Comparison of ENCODE assay signal across 27 mouse cellular contexts in the genomic region with DNA sequence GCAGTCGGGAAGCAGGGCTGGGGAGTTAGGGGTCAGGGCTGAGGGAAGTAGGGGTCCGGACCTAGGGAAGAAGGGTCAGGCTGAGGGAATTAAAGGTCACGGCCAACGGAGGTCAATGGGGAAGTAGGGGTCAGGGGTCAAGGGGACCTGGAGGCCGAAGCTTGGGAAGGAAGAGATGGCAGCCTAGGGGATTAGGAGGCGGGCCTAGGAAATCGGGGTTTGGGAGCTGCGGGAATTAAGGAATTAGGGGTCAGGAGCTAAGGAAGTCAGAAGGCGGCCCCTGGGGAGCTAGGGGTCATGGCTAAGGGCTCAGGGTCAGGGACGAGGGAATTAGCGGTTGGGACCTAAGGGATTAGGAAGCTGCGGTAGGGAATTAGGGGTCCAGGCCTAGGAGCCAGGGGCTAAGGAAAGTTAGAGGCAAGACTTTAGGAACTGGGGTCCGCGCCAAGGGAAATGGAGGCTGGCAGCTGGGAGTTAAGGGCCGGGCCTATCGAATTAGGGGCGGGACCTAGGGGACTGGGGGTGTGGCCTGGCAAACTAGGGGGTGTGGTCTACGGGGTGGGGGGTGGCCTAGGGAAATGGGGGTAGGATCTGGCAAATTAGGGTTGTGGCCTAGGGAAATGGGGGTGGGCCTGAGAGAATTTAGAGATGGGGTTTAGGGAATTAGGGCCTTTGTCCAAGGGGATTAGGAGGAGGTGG. TPM values are rescaled to one million over a fixed set of nuclear protein-coding genes. Genes with fewer than 3 reads are reported as not detected.
A peak's percentile ranks its signal among the peaks of the same experiment; 100 is the strongest.
DNase-seq lines count a peak whose midpoint lies in the region; ATAC-seq and TF ChIP-seq lines count a peak whose summit lies in the region.
"Had no signal": no experiment of that assay in that cellular context is flagged by ENCODE, and none has a peak within 500 bp of the region (broad histone marks: within the 10 kb centered on the region; RNA-seq: fewer than 3 reads in every experiment).

No protein-coding gene starts in this region.

- no peaks in the 10 kb centered on the region for H3K36me3 ChIP-seq in heart, embryonic 12.5 days
- H3K36me3 ChIP-seq in ES-E14 (ENCODE audit: control insufficient read depth, insufficient read depth, low read length, poor library complexity, severe bottlenecking), result no peaks in the 10 kb centered on the region
- H3K36me3 ChIP-seq in testis, adult 2 months (ENCODE audit: control insufficient read depth, insufficient read depth, low read length), result peaks cover 1% of the 10 kb centered on the region; the same call in 1 of the 2 replicates
- H3K36me3 ChIP-seq: forebrain, embryonic 15.5 days; hindbrain, embryonic 13.5 days; limb, embryonic 13.5 days; neural tube, embryonic 13.5 days had no signal

- DNase-seq in heart, postnatal 4 days, result no peak
- peak; percentile 21 to 56 for DNase-seq in kidney, postnatal 36 days
- DNase-seq in kidney, postnatal 10 days, result no peak
- DNase-seq in ES-E14 (ENCODE audit: low read depth, low spot score) (peak; percentile 30), liver (no peak)
- DNase-seq: cerebellum, adult 9-10 months; gastrocnemius, postnatal 25 days; heart, postnatal 14 days; layer of hippocampus, postnatal 36 days; spleen, adult 18-20 months; thymus, postnatal 14 days had no signal

- no peaks in the 10 kb centered on the region for H3K27me3 ChIP-seq in heart, embryonic 12.5 days (replicated peaks)
- H3K27me3 ChIP-seq in testis, adult 2 months (ENCODE audit: control insufficient read depth, insufficient read depth, low read length), result no peaks in the 10 kb centered on the region
- H3K27me3 ChIP-seq: forebrain, embryonic 15.5 days; hindbrain, embryonic 13.5 days; limb, embryonic 13.5 days; neural tube, embryonic 13.5 days; Patski had no signal

- H3K9me3 ChIP-seq in heart, embryonic 12.5 days (replicated peaks), result no peaks in the 10 kb centered on the region
- no peaks in the 10 kb centered on the region for H3K9me3 ChIP-seq in ES-E14 (ENCODE audit: control insufficient read depth, insufficient read depth, low read depth, low read length)
- H3K9me3 ChIP-seq: forebrain, embryonic 15.5 days; hindbrain, embryonic 13.5 days; limb, embryonic 13.5 days; neural tube, embryonic 13.5 days had no signal

- H3K4me1 ChIP-seq in heart, embryonic 12.5 days (replicated peaks), result no peaks in the 10 kb centered on the region
- peaks cover 0 to 3% of the 10 kb centered on the region in 2 experiments; a peak in 2 of 4 replicates for H3K4me1 ChIP-seq in ES-E14 (ENCODE audit: control insufficient read depth in 2 of 2, insufficient read depth in 2 of 2, low read length in 2 of 2, poor library complexity in 1 of 2)
- H3K4me1 ChIP-seq in testis, adult 2 months (ENCODE audit: control insufficient read depth, insufficient read depth, low read length), result peaks cover 3% of the 10 kb centered on the region
- H3K4me1 ChIP-seq: forebrain, embryonic 15.5 days; hindbrain, embryonic 13.5 days; neural tube, embryonic 13.5 days had no signal

- TF ChIP-seq CTCF in testis, adult 2 months (IDR thresholded peaks at IDR 0.05; ENCODE audit: control insufficient read depth, insufficient read depth, insufficient replicate concordance, low read depth, low read length), result no peak

- 0 out of 2 replicates have a peak overlapping the region, but pooled peaks have one; percentile 12 for H3K4me2 ChIP-seq in heart, embryonic 12.5 days
- H3K4me2 ChIP-seq: forebrain, embryonic 15.5 days; hindbrain, embryonic 13.5 days; limb, embryonic 13.5 days; midbrain, embryonic 11.5 days; neural tube, embryonic 13.5 days had no signal

- no peak for TF ChIP-seq POLR2A in testis, adult 2 months (IDR thresholded peaks at IDR 0.05; ENCODE audit: control insufficient read depth, low read depth, low read length)

- in situ Hi-C loops in ES-E14 (cut with MboI; ENCODE audit: low sequenced_read_pairs in 2 of 2, unreplicated experiment in 2 of 2), result no loop called here

- WGBS in heart, embryonic 12.5 days, result 62% methylated on average over 18 of the region's 18 CpGs

- H3K4me3 ChIP-seq in heart, embryonic 12.5 days, result no peak overlapping the region
- H3K4me3 ChIP-seq in ES-E14 (ENCODE audit: insufficient read depth in 1 of 2, low read depth in 1 of 2, low read length in 2 of 2, poor library complexity in 1 of 2, severe bottlenecking in 1 of 2), result peak overlapping the region; percentile 71 to 75
- peak overlapping the region; percentile 98 for H3K4me3 ChIP-seq in testis, adult 2 months (ENCODE audit: control insufficient read depth, low read depth, low read length)
- H3K4me3 ChIP-seq: forebrain, embryonic 15.5 days; hindbrain, embryonic 13.5 days; layer of hippocampus, adult 2 months; limb, embryonic 13.5 days; neural tube, embryonic 13.5 days had no signal

- H3K9ac ChIP-seq in heart, embryonic 12.5 days, result no peak overlapping the region
- peak overlapping the region; percentile 82 for H3K9ac ChIP-seq in ES-E14 (ENCODE audit: insufficient read depth, low read depth, low read length, poor library complexity, severe bottlenecking)
- H3K9ac ChIP-seq: forebrain, embryonic 15.5 days; hindbrain, embryonic 13.5 days; limb, embryonic 13.5 days; liver, embryonic 14.5 days; neural tube, embryonic 13.5 days had no signal

- no peak overlapping the region for H3K27ac ChIP-seq in heart, embryonic 12.5 days (ENCODE audit: poor library complexity, severe bottlenecking)
- peak overlapping the region; percentile 43; the same call in 1 of the 2 replicates for H3K27ac ChIP-seq in ES-E14 (ENCODE audit: insufficient read depth, low read depth, low read length, poor library complexity, severe bottlenecking)
- H3K27ac ChIP-seq in testis, adult 2 months (ENCODE audit: control insufficient read depth, insufficient read depth, low read depth, low read length), result peak overlapping the region; percentile 99
- H3K27ac ChIP-seq: forebrain, embryonic 15.5 days; hindbrain, embryonic 13.5 days; layer of hippocampus, adult 2 months; limb, embryonic 13.5 days; liver, embryonic 14.5 days; neural tube, embryonic 13.5 days had no signal

- no peak for ATAC-seq in heart, embryonic 12.5 days (ENCODE audit: insufficient number of reproducible peaks, low FRiP score)
- no peak for ATAC-seq in monocyte, adult 5-6 weeks (replicated peaks; ENCODE audit: insufficient number of reproducible peaks, low FRiP score, low TSS enrichment, poor library complexity, severe bottlenecking)
- ATAC-seq: forebrain, embryonic 15.5 days; inflammation-experienced regulatory T-cells, adult 6 months; Patski had no signal

TF ChIP-seq in ES-E14, 5 proteins besides CTCF, POLR2A, EP300 and RAD21:
- TF ChIP-seq HCFC1 (IDR thresholded peaks at IDR 0.05; ENCODE audit: borderline replicate concordance, insufficient read depth, low read length) (peak; percentile 30; the same call in 1 of the 2 replicates), MAFK (IDR thresholded peaks at IDR 0.05; ENCODE audit: insufficient read depth, low read depth, low read length) (no peak)

RNA-seq across cellular contexts. Expression of gene Sycp3, which starts 0.9 kb away (rescaled TPM):
- polyA plus RNA-seq in heart, embryonic 12.5 days (2016; fragmentation: Nextera tagmentation; extraction: Ambion mirVana), result 0.50 TPM in 1 of 2 replicates, not detected in the other
- total RNA-seq in heart, postnatal 4 days (2021), result not detected
- 7.3 and 7.5 TPM in 2 replicates for total RNA-seq in ES-E14 (2012; rRNA removed)
- 12.5 and 17.1 TPM in 2 replicates for polyA plus RNA-seq in testis, adult 2 months (2012; rRNA removed)
- total RNA-seq in monocyte, adult 5-6 weeks (2017), result 0.68 to 3.5 TPM (median 2.7 TPM) in 3 replicates
- total RNA-seq: common myeloid progenitor, adult 5-6 weeks; gastrocnemius, postnatal 25 days; heart, adult 8-10 months; heart, postnatal 14 days had no signal
- polyA plus RNA-seq: embryonic facial prominence, embryonic 14.5 days; inflammation-experienced regulatory T-cells, adult 6 months; limb, embryonic 13.5 days; lung, postnatal 0 days; midbrain, embryonic 11.5 days; neural tube, embryonic 13.5 days; Patski had no signal

RNA-seq across cellular contexts. Expression of gene Chpt1, which starts 43.6 kb away (rescaled TPM):
- polyA plus RNA-seq in heart, embryonic 12.5 days (2016; fragmentation: Nextera tagmentation; extraction: Ambion mirVana), result 38.3 and 38.5 TPM in 2 replicates
- 100 to 1,000 TPM; 104 to 107 TPM for total RNA-seq in heart, postnatal 4 days (2021)
- total RNA-seq in ES-E14 (2012; rRNA removed), result 17.3 and 17.7 TPM in 2 replicates
- 81.1 and 82.5 TPM in 2 replicates for polyA plus RNA-seq in testis, adult 2 months (2012; rRNA removed)
- total RNA-seq in monocyte, adult 5-6 weeks (2017), result 13.3 to 26.4 TPM (median 15.1 TPM) in 3 replicates

Comparison
In these comparisons a context has a peak if more than half of its experiments do, and no peak if none do; other contexts are left out.
1. DNase-seq: peak in kidney, postnatal 36 days (2 of 2) and ES-E14 (single experiment); none in heart, postnatal 4 days (single experiment), kidney, postnatal 10 days (single experiment) and liver (single experiment).